Mouse (Mus musculus) liver, adult (tissue): ENCODE data around the gene Prokr2.

Experiments used
- GATA4 ChIP-seq: IDR thresholded peaks from 2 replicates; pipeline ENCODE4 v1.6.1; 2014; ENCODE audit warnings: mild to moderate bottlenecking, low read length; ENCODE audit not compliant: insufficient replicate concordance

The Prokr2 gene

DNA sequence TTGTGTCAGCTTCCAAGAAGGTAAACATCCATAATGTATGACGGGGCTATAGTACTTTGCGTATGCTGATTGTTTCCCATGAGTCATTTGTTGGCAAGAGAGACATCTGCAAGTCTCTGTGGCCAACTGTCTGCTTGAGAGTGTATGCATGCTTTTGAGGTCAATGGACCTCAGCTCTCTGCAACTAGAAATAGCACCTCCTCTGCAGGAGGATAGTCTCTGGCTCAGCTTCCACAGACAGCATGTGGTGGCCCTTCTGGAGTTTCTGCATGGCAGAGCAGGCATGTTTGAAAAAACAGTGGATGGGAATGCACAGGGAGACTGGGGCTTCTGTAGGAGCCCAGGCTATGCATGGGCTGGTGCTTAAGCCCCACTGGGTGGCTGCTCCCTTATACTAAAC lies 7.8 kb downstream of the Prokr2 start:
- no peak for TF ChIP-seq GATA4

- no peak for TF ChIP-seq GATA4
Observed at GRCm38 (mm10) chr2:132375721-132376120, 9.5 kb downstream of the Prokr2 start.

GRCm38 (mm10) chr2:132375135-132375534 lies 10.1 kb downstream of the Prokr2 start:
- no peak for TF ChIP-seq GATA4

DNA sequence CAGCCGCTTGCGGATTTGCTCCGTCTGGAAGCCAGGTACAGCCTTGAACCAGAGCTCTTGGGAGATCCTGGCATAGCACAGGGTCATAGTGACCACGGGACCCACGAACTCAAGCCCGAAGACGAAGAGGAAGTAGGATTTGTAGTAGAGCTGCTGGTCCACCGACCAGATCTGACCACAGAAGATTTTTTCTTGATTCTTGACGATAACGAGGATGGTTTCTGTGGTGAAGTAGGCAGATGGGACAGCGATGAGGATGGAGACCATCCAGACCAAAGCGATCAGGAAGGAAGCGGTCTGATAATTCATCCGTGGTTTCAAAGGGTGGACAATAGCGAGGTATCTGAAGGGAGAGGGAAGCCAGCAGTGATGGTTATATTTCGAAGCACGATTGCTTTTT lies 11.5 kb downstream of the Prokr2 start:
- TF ChIP-seq GATA4: no peak

- no peak for TF ChIP-seq GATA4
Observed at GRCm38 (mm10) chr2:132368433-132368832, 16.8 kb downstream of the Prokr2 start.

DNA sequence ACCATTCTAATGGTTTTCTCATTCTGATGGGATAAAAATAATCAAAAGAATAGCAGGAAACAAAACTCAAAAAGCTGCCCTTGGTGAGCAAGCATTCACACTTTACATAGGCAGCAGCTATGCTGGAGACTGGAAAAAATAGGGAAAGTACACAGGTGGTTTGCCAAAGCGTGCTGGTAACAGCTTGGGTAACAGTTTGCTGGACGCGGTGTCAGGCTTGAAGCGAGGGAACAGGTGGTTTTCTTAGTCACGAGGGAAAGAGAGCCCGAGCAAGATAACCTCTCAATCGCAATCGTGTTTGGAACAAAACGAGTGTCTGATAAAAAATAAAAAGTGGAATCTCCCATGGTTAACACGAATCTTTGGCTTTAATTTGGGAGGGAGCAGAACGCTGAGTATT lies 41.4 kb downstream of the Prokr2 start:
- TF ChIP-seq GATA4: no peak

DNA sequence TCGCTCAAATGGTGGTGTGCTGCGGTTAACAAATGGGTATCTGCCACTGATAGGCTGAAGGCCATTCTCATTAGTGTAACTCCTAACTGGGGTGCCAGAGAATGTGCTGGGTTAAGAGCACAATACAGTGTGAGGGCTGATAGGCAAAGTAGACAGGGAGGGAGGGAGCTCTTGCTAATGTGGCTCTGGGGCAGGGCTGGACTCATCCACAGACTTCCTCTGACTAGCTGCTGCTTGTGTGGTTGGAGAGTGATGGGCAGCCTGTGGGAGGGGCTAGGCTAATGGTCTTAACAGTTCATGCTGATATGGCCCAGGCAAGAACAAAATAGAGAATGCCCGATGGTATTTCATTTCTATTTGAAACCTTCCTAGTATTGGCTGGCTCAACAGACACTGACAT lies 44.0 kb downstream of the Prokr2 start:
- no peak for TF ChIP-seq GATA4

DNA sequence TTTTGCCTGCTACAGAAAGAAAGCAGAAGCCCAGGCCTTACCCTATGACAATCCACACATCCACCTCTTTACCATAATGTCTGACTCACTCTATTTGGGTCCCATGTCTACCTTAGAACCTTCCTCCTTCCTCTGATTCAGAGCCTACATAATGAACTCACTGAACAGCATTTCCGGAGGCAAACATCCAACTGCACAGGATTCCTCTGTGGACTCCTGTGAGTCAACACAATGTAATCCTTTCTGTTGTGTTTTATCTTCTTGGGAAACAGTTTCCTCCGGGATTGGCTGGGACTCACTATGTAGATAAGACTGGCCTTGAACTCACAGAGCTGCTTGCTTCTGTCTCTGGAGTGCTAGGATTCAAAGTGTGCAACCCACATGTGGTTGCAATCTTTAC lies 44.9 kb downstream of the Prokr2 start:
- peak; percentile 82; the same call in 1 of the 2 replicates for TF ChIP-seq GATA4

GRCm38 (mm10) chr2:132337202-132337601 lies 48.0 kb downstream of the Prokr2 start:
- TF ChIP-seq GATA4: no peak

DNA sequence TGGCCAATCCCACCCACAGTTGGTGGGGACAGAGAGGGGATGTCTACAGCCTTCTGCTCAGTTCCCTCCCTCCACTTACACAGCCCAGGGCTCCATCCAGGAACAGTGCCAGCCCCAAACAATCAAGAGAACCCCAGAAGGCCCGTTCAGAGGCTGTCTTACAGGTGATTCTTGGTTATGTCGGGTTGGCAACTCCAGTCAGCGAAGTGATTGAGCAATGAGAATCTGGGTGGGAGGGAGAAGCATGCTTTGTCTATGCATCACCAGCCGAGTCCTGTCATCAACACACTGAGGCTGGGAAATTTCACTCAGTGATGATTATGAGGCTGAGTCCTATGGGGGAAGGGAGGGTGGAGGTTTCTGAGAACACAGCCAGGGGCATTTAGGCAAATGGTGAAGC lies 61.7 kb downstream of the Prokr2 start:
- TF ChIP-seq GATA4: no peak

DNA sequence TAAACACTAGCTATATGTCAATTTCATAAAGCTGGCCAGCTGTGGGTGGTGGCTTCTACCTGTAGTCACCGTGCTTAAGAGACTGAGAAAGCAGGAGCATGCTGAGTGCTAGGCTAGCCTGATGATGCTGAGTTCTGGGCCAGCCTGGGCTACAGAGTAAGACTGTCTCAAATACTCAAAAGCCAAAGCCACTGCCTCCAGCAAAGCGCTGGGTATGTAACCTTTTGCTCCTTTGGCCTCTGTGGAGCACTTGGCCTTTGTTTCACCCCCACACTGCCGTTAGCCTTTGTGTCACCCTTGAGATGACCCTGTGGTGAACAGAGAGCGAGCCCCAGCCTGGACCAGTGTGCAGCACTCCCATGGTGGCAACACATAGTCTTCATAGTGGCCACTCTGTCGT lies 64.7 kb downstream of the Prokr2 start:
- no peak for TF ChIP-seq GATA4

GRCm38 (mm10) chr2:132317178-132317577 lies 68.1 kb downstream of the Prokr2 start:
- TF ChIP-seq GATA4: no peak

DNA sequence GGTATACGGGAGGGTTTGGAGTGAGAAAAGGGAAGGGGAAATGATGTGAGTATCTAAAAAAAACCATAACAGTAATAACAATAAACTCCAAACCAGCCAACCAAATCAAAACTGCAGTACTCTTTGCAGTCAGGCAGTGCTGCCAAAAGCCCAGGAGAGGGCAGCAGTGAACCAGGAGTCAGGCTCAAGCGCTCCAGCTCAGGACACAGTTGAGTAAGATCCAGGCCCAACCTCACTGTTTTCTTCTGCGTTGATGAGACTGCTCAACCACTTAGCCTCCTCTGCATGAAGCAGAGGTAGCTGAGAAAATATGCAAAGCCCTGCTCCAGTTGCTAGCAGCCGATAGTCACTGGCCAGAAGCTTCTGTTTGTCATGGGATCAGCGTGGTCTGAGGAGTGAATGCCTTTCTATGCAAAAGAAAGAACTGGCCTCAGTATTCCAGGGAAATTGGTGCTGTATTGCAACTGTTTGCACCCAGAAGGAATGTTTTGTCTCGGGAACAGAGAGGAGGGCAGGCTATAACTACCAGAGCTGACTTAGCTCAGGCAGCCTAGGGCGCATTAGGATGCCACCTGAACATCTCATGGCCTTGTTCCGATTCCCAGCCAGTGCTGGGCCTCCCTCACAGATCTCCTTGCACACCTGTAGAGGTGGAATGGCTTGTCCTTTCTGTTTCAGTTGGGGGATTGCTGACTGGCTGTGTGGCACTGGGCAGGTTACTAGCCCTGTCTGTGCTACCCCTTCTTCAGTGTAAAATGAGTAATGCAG lies 69.0 kb downstream of the Prokr2 start:
- TF ChIP-seq GATA4: no peak

GRCm38 (mm10) chr2:132313568-132313967 lies 71.7 kb downstream of the Prokr2 start:
- TF ChIP-seq GATA4: no peak

- no peak for TF ChIP-seq GATA4
Observed at GRCm38 (mm10) chr2:132312616-132313015, 72.6 kb downstream of the Prokr2 start.

GRCm38 (mm10) chr2:132309398-132309930 lies 75.8 kb downstream of the Prokr2 start:
- TF ChIP-seq GATA4: no peak

DNA sequence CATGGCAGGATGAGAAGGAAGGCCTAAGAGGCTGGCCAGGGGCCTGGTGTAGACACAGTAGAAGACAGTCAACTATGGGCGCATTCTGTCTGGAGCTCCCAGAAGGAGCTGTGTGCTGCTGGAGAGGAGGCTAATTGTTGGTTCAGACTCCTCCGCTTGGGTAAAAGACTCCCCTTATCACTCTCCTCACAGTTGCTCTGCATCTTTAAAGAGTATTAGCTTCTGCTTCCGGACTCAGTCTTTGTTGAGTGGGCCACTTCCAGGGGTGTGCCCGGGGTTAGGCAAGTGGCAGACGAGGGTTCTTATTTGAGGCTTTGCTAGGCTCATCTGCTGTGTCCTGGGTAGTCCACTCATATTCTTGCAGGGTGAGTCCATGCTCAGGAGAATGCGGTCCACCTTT lies 76.4 kb downstream of the Prokr2 start:
- TF ChIP-seq GATA4: no peak
